Mouse (Mus musculus): ENCODE data around the gene U2af2.

DNA sequence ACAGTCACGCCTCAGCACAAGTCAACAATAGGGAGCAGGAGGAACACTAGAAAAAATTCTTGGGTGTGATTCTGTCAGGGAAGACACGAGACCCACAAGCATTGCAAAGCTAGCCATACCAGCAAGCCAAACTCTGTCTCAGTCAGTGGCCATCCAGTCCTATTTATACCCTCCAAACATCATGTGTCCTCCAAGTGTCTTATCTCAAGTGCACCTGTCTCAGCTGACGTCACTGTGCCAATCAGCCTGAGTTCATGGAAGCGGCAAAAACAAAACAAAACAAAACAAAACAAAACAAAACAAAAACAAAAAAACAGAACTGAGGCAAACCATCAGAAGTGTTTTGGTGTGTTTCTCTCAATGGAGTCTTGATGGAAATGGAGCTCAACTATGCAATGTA is 46.3 kb downstream of the U2af2 start:
- no peak for TF ChIP-seq ZC3H11A (IDR thresholded peaks at IDR 0.05; ENCODE audit: borderline replicate concordance, low read depth, low read length)
- no peak for TF ChIP-seq ZNF384 (IDR thresholded peaks at IDR 0.05; ENCODE audit: low read depth, low read length)
- no peak for TF ChIP-seq HCFC1 (IDR thresholded peaks at IDR 0.05; ENCODE audit: borderline replicate concordance, insufficient read depth, low read length)
- no peak for TF ChIP-seq MAFK (IDR thresholded peaks at IDR 0.05; ENCODE audit: insufficient read depth, low read depth, low read length)
- TF ChIP-seq CHD2 (IDR thresholded peaks at IDR 0.05; ENCODE audit: low read depth, low read length), result no peak

All from ES-E14 (cell line).